Mouse (Mus musculus): ENCODE data around the gene Scarf2. TPM values are rescaled to one million over a fixed set of nuclear protein-coding genes. Genes with fewer than 3 reads are reported as not detected.

Gene Scarf2
- polyA plus RNA-seq, 1 experiment, result 0.03 TPM

DNA sequence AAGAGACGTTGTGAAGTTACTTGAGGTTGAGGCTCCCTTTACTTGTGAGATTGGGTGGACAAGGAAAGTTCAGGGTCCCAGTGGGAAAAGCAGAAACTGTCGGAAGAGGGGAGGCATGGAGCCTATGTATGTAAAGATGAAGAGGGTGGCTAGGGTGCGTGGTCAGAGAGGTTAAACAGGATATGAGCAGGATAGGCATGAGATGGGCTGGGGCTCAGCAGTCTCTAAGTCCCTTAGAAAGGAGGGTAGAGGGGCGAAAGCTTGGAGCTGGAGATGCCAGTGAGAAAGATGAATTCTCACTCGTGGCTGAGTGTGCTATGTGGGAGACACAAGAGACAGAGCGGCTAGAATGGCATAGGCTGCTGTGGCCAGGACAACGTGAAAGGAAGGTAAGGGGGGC lies 35.7 kb downstream of the Scarf2 start, which contains the start of gene B830017H08Rik:
B830017H08Rik (plus strand) TSS at position 301 of the 400 bp plus-strand sequence.
- TF ChIP-seq TAL1 (IDR thresholded peaks at IDR 0.05; ENCODE audit: low read length) (no peak), GATA1 (IDR thresholded peaks at IDR 0.05; ENCODE audit: low read length) (no peak)
- H3K4me3 ChIP-seq (replicated peaks), result no peak within 1 kb of the TSS
- H3K9me3 ChIP-seq (ENCODE audit: control insufficient read depth, low read length), result peaks cover 3% of the 10 kb centered on the region; the same call in 1 of the 2 replicates
- H3K36me3 ChIP-seq (ENCODE audit: control insufficient read depth), result no peaks in the 10 kb centered on the region
- H3K27me3 ChIP-seq (ENCODE audit: control insufficient read depth), result peaks cover 95% of the 10 kb centered on the region
- peaks cover 8% of the 10 kb centered on the region for H3K4me1 ChIP-seq (ENCODE audit: control insufficient read depth)

DNA sequence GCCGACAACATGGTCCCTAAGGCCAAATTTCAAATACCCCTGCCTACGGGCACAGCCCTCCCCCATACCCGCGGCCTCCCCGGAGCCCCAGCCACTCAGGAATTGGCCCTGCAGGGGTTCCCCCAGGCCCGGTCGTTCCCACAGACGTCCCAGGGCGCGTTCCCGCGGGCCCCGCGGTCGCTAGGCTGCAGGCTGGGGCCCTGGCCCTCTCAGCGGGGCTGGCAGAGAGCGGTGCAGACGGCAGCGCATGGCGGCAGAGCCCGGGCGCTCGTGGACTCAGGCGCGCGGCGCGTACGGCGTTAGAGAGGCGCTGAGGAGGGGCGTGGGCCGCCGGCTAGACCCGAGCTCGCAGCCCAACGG lies 36.2 kb downstream of the Scarf2 start:
- peaks cover 8% of the 10 kb centered on the region for H3K4me1 ChIP-seq (ENCODE audit: control insufficient read depth)
- no peak for TF ChIP-seq TAL1 (IDR thresholded peaks at IDR 0.05; ENCODE audit: low read length)
- TF ChIP-seq GATA1 (IDR thresholded peaks at IDR 0.05; ENCODE audit: low read length), result no peak
- peaks cover 3% of the 10 kb centered on the region; the same call in 1 of the 2 replicates for H3K9me3 ChIP-seq (ENCODE audit: control insufficient read depth, low read length)
- peaks cover 92% of the 10 kb centered on the region for H3K27me3 ChIP-seq (ENCODE audit: control insufficient read depth)
- no peaks in the 10 kb centered on the region for H3K36me3 ChIP-seq (ENCODE audit: control insufficient read depth)
- H3K4me3 ChIP-seq (replicated peaks), result no peak overlapping the region

DNA sequence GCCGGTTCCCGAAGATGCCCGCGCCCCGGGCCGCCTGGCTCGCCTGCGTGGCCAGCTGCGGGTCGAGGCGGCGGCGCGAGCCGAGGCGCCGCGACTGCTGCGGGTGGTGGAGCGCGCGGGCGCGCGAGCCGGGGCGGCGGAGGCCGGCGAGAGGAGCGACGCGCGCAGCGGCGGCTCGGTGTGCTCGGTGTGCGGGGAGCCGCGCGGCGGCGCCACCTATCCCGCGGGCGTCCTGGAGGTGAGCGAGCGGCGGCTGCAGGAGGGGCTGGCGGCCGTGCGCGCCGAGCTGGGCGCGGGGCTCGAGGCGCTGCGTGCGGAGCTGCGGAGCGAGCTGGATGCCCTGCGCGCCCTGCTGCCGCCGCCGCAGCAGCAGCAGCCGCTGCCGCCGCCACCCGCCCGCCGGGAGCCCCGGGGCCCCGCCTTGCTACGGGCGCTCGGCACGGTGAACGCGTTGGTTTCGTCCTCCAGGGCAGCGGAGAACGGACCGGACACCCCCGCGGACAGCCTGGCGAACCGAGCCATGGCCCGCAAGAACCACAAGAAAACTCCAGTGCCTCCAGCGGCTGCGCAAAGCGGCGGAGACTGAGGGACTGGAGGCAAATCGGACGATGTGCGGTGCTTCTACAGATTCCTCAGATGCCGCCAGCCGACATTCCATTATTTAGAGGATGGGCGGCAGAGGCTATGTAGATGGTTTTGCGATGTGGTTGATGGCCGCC lies 36.8 kb downstream of the Scarf2 start:
- no peak overlapping the region for H3K4me3 ChIP-seq (replicated peaks)
- peaks cover 3% of the 10 kb centered on the region; the same call in 1 of the 2 replicates for H3K9me3 ChIP-seq (ENCODE audit: control insufficient read depth, low read length)
- TF ChIP-seq TAL1 (IDR thresholded peaks at IDR 0.05; ENCODE audit: low read length), result no peak
- no peak for TF ChIP-seq GATA1 (IDR thresholded peaks at IDR 0.05; ENCODE audit: low read length)
- no peaks in the 10 kb centered on the region for H3K36me3 ChIP-seq (ENCODE audit: control insufficient read depth)
- peaks cover 8% of the 10 kb centered on the region for H3K4me1 ChIP-seq (ENCODE audit: control insufficient read depth)
- H3K27me3 ChIP-seq (ENCODE audit: control insufficient read depth), result peaks cover 88% of the 10 kb centered on the region

DNA sequence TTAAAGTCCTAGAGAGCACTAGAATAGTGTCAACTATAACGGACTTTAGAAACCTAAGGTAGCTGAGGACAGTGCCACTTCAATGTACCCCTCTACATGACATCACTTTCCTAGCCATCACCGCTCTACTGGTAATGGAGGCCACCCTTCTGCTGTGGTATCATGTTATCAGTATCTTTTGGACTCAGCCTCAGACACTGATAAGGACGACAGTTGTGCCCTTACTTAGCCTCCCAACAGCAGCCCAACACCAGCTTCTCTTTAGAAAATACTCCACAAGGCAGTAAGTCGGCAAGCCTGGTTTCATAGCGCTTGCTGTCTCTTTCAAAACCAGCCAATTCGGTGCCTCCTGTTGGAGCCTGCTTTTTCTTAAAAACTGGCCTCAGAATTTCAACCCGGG lies 37.5 kb downstream of the Scarf2 start:
- Histone ChIP-seq H3K9me3 (ENCODE audit: control insufficient read depth, low read length) (peaks cover 3% of the 10 kb centered on the region; the same call in 1 of the 2 replicates), H3K27me3 (ENCODE audit: control insufficient read depth) (peaks cover 83% of the 10 kb centered on the region), H3K4me3 (replicated peaks) (no peak overlapping the region), H3K4me1 (ENCODE audit: control insufficient read depth) (peaks cover 8% of the 10 kb centered on the region), H3K36me3 (ENCODE audit: control insufficient read depth) (no peaks in the 10 kb centered on the region)
- no peak for TF ChIP-seq GATA1 (IDR thresholded peaks at IDR 0.05; ENCODE audit: low read length)
- TF ChIP-seq TAL1 (IDR thresholded peaks at IDR 0.05; ENCODE audit: low read length), result no peak

DNA sequence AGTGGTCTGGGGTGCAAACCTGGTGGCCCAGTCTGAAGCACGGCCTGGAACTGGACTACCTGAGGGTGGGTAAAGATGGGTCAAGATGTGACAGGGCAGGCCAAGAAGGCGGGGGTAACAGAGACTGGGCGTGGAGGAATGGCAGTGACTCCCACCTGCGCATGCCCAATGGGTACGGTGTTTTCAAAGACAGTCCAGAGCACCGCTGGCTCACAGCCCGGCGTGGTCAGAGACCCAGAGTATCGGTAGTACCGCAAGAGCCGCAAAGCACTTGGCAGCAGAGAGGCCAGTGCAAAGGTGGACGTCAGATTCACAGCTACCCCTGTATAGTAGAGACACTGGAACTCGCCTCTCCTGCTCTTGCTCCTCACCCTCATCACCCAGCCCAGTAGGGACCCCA lies 38.4 kb downstream of the Scarf2 start:
- H3K27me3 ChIP-seq (ENCODE audit: control insufficient read depth), result peaks cover 74% of the 10 kb centered on the region
- H3K36me3 ChIP-seq (ENCODE audit: control insufficient read depth), result peaks cover 6% of the 10 kb centered on the region
- no peak overlapping the region for H3K4me3 ChIP-seq (replicated peaks)
- peaks cover 3% of the 10 kb centered on the region; the same call in 1 of the 2 replicates for H3K9me3 ChIP-seq (ENCODE audit: control insufficient read depth, low read length)
- TF ChIP-seq GATA1 (IDR thresholded peaks at IDR 0.05; ENCODE audit: low read length) (no peak), TAL1 (IDR thresholded peaks at IDR 0.05; ENCODE audit: low read length) (no peak)
- peaks cover 8% of the 10 kb centered on the region for H3K4me1 ChIP-seq (ENCODE audit: control insufficient read depth)

DNA sequence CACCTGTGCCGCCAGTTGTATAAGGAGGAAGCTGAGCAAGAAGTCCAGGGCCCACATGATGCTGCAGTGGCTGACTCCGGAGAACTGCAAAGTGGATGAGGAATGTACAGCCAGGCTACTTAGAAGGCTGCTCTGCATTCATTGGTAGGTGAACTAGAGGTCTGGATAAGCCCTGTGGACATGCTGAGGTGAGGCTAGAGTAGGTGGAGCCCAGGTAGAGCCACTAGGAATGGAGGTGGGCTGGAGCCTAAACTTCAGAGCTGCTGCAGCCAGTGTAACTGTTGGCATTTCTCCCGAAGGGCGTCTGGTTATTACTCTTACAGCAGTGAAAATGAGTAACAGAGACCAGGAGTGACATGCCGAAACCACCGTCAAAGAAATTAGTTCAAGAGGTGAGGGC lies 41.0 kb downstream of the Scarf2 start, which contains the start of gene Car15:
Car15 (minus strand) TSS at position 314 of the 400 bp plus-strand sequence.
- Histone ChIP-seq H3K4me3 (replicated peaks) (no peak within 1 kb of the TSS), H3K36me3 (ENCODE audit: control insufficient read depth) (peaks cover 31% of the 10 kb centered on the region), H3K9me3 (ENCODE audit: control insufficient read depth, low read length) (peaks cover 3% of the 10 kb centered on the region; the same call in 1 of the 2 replicates), H3K27me3 (ENCODE audit: control insufficient read depth) (peaks cover 48% of the 10 kb centered on the region), H3K4me1 (ENCODE audit: control insufficient read depth) (peaks cover 8% of the 10 kb centered on the region)
- TF ChIP-seq GATA1 (IDR thresholded peaks at IDR 0.05; ENCODE audit: low read length) (no peak), TAL1 (IDR thresholded peaks at IDR 0.05; ENCODE audit: low read length) (no peak)

DNA sequence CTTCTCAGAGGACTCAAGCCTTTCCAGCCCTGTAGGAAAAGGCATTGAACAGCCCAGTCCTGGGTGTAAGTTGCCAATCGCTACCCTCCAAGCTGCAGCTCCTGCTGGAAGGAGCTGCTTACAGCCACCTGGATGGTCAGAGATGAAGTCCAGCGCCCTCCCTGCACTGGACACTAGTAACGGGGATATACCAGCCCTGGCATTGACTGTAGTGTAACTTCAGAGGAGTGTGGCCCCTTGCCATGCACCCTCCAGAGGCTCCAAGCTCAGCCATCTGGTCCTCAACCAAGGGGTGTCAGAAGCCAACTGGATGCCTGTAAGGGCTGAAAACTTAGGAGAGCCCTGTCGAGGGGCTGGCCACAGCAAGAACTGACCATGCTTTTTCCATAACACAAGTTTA lies 42.9 kb downstream of the Scarf2 start:
- Histone ChIP-seq H3K9me3 (ENCODE audit: control insufficient read depth, low read length) (no peaks in the 10 kb centered on the region), H3K4me3 (replicated peaks) (no peak overlapping the region), H3K4me1 (ENCODE audit: control insufficient read depth) (no peaks in the 10 kb centered on the region), H3K36me3 (ENCODE audit: control insufficient read depth) (peaks cover 50% of the 10 kb centered on the region), H3K27me3 (ENCODE audit: control insufficient read depth) (peaks cover 29% of the 10 kb centered on the region)
- TF ChIP-seq TAL1 (IDR thresholded peaks at IDR 0.05; ENCODE audit: low read length), result no peak
- TF ChIP-seq GATA1 (IDR thresholded peaks at IDR 0.05; ENCODE audit: low read length), result no peak

DNA sequence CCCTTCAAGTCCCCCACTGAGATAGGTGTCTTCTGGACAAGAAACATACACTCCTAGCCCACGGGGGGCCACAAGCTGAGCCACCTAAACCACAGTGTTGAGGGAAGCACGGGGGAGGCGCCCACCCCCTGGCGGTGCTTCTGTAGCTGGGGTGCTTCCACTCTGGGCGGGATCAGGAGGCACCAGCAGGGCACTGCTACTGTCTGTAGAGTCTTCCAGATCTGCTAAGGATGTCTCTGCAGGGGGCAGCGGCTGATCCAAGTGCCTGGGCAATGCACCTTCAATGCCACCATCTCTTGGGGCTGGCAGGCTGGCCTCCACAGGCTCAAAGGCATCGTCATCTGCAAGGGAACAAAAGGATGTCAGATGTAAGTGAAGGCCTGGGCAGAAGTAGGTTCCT lies 45.4 kb downstream of the Scarf2 start:
- no peak for TF ChIP-seq TAL1 (IDR thresholded peaks at IDR 0.05; ENCODE audit: low read length)
- no peak for TF ChIP-seq GATA1 (IDR thresholded peaks at IDR 0.05; ENCODE audit: low read length)
- peaks cover 75% of the 10 kb centered on the region for H3K36me3 ChIP-seq (ENCODE audit: control insufficient read depth)
- H3K27me3 ChIP-seq (ENCODE audit: control insufficient read depth), result peaks cover 4% of the 10 kb centered on the region

DNA sequence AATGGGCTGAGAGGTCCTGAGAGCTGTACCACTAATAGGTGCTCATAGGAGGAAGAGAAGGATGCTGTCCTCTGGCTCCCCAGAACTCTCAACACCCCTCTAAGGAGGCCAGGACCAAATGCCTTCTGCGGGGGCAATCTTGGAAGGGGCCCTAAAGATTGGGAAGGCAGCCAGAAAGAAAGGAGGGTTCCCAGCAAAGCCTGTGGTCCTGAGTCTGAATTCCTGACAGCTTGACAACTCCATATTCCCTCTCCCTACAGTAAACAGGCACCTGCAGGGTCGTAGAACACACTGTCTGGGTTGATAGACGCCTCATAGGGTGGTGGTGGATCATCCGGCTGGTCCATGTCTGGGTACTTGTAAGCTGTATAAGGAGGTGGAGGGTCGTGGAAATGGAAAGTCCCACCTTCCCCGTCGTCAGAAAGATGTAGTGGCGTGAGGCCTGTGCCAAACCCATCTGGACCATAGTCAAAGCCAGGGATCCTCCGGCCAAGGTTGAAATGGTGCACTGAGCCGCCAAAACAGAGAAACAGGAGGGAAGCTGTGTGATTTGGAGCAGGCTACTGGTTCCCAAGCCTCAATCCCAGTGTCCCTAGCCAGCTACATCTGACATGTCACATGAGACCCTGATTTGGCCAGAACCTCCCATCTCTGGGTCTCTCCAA lies 46.8 kb downstream of the Scarf2 start:
- H3K4me1 ChIP-seq (ENCODE audit: control insufficient read depth), result no peaks in the 10 kb centered on the region
- no peaks in the 10 kb centered on the region for H3K9me3 ChIP-seq (ENCODE audit: control insufficient read depth, low read length)
- TF ChIP-seq GATA1 (IDR thresholded peaks at IDR 0.05; ENCODE audit: low read length) (no peak), TAL1 (IDR thresholded peaks at IDR 0.05; ENCODE audit: low read length) (no peak)
- no peaks in the 10 kb centered on the region for H3K27me3 ChIP-seq (ENCODE audit: control insufficient read depth)
- H3K4me3 ChIP-seq (replicated peaks), result no peak overlapping the region
- peaks cover 89% of the 10 kb centered on the region for H3K36me3 ChIP-seq (ENCODE audit: control insufficient read depth)

More for the DNA sequence above, 45.4 kb downstream of the Scarf2 start:
- no peaks in the 10 kb centered on the region for H3K9me3 ChIP-seq (ENCODE audit: control insufficient read depth, low read length)
- no peak overlapping the region for H3K4me3 ChIP-seq (replicated peaks)
- no peaks in the 10 kb centered on the region for H3K4me1 ChIP-seq (ENCODE audit: control insufficient read depth)

Data from erythroblast, embryonic 14.5 days (primary cell).